ENCODE assay signal across 7 mouse cellular contexts in genomic region chr8:109778280-109778977, GRCm38 (mm10). TPM values are rescaled to one million over a fixed set of nuclear protein-coding genes. Genes with fewer than 3 reads are reported as not detected.
DNase-seq lines count a peak whose midpoint lies in the region; ATAC-seq lines count a peak whose summit lies in the region.

Gene Ap1g1 (plus strand): TSS chr8:109778554.

- peaks cover 9% of the 10 kb centered on the region; the same call in 1 of the 2 replicates for H3K4me1 ChIP-seq in intestine, embryonic 15.5 days (replicated peaks)
- H3K4me1 ChIP-seq in midbrain, embryonic 10.5 days: peaks cover 15% of the 10 kb centered on the region

- no peaks in the 10 kb centered on the region for H3K27me3 ChIP-seq in intestine, embryonic 15.5 days (replicated peaks)
- peaks cover 4% of the 10 kb centered on the region; the same call in 1 of the 2 replicates for H3K27me3 ChIP-seq in midbrain, embryonic 10.5 days (ENCODE audit: low read depth, poor library complexity, severe bottlenecking)

- ATAC-seq in intestine, embryonic 15.5 days: peak; percentile 99

- H3K27ac ChIP-seq in intestine, embryonic 15.5 days: peak within 1 kb of the TSS; percentile 98
- H3K27ac ChIP-seq in midbrain, embryonic 10.5 days (replicated peaks): peak within 1 kb of the TSS; percentile 99

- peak within 1 kb of the TSS; percentile 77 for H3K9ac ChIP-seq in intestine, embryonic 15.5 days

- H3K36me3 ChIP-seq in intestine, embryonic 15.5 days: no peaks in the 10 kb centered on the region
- H3K36me3 ChIP-seq in midbrain, embryonic 10.5 days: no peaks in the 10 kb centered on the region

- intact Hi-C loops in gastrocnemius, postnatal 36 days (cut with DNase I): no loop called here
- intact Hi-C loops in left cerebral cortex, postnatal 25 days (cut with DNase I): loop anchor here (2.0 to 5.0 kb wide), 2 partner anchors 72 to 211 kb away; partner anchors contain the start of genes Dhx38 and Txnl4b

- H3K9me3 ChIP-seq in intestine, embryonic 15.5 days: no peaks in the 10 kb centered on the region
- no peaks in the 10 kb centered on the region for H3K9me3 ChIP-seq in midbrain, embryonic 10.5 days (replicated peaks)

- DNase-seq in adrenal gland, adult 2 months: peak; percentile 97
- peak; percentile 97 for DNase-seq in embryo, embryonic 11.5 days (ENCODE audit: low read depth, low spot score)
- DNase-seq in gastrocnemius, postnatal 36 days: peak; percentile 93 to 94
- peak; percentile 98 for DNase-seq in left cerebral cortex, postnatal 25 days (ENCODE audit: low spot score in 2 of 2)
- DNase-seq in midbrain, embryonic 10.5 days (ENCODE audit: low spot score): peak; percentile 98
- DNase-seq in right cerebral cortex, postnatal 4 days: peak; percentile 95

- under 1% methylated on average over 64 of the region's 64 CpGs for WGBS in intestine, embryonic 15.5 days
- under 1% methylated on average over 64 of the region's 64 CpGs for WGBS in midbrain, embryonic 10.5 days

- H3K4me2 ChIP-seq in intestine, embryonic 15.5 days (replicated peaks): peak within 1 kb of the TSS; percentile 76

- H3K4me3 ChIP-seq in intestine, embryonic 15.5 days (replicated peaks): peak within 1 kb of the TSS; percentile 93
- H3K4me3 ChIP-seq in midbrain, embryonic 10.5 days: peak within 1 kb of the TSS; percentile 79

RNA-seq across cellular contexts. Expression of gene Ap1g1, which starts in this region (rescaled TPM):
- total RNA-seq in adrenal gland, adult 2 months (2021): 10 to 100 TPM; 76.3 to 91.7 TPM
- 11.1 and 17.1 TPM in 2 replicates for polyA plus RNA-seq in adrenal gland, adult 2 months (2012; rRNA removed)
- total RNA-seq in gastrocnemius, postnatal 36 days (2021): 10 to 100 TPM; 26.7 to 31.0 TPM
- 38.0 and 39.0 TPM in 2 replicates for polyA plus RNA-seq in intestine, embryonic 15.5 days (2015; fragmentation: Nextera tagmentation; extraction: Ambion mirVana)
- total RNA-seq in left cerebral cortex, postnatal 25 days (2021): 10 to 100 TPM; 87.0 to 96.8 TPM
- polyA plus RNA-seq in midbrain, embryonic 10.5 days (2016; fragmentation: Nextera tagmentation; extraction: Ambion mirVana): 47.1 and 50.6 TPM in 2 replicates

Comparison
In these comparisons a context has a peak if more than half of its experiments do, and no peak if none do; other contexts are left out.
1. Peak in every context shown above with its lines: DNase-seq, ATAC-seq, H3K4me3 ChIP-seq and H3K27ac ChIP-seq.